Mouse (Mus musculus) spleen, postnatal 14 days (tissue): ENCODE results near the gene Gm3252.
"Not testable (repeated sequence)": the region's sequence is repeated elsewhere in the genome, so short reads cannot be mapped to it uniquely, and the experiment has no call there.

Experiments used
- DNase-seq, 2 experiments: peaks; one replicate each; pipeline ENCODE4 v3.0.0; 2021 to 2022; ENCODE audit warnings: low spot score in 2 of 2

Gm3252 gene

DNA sequence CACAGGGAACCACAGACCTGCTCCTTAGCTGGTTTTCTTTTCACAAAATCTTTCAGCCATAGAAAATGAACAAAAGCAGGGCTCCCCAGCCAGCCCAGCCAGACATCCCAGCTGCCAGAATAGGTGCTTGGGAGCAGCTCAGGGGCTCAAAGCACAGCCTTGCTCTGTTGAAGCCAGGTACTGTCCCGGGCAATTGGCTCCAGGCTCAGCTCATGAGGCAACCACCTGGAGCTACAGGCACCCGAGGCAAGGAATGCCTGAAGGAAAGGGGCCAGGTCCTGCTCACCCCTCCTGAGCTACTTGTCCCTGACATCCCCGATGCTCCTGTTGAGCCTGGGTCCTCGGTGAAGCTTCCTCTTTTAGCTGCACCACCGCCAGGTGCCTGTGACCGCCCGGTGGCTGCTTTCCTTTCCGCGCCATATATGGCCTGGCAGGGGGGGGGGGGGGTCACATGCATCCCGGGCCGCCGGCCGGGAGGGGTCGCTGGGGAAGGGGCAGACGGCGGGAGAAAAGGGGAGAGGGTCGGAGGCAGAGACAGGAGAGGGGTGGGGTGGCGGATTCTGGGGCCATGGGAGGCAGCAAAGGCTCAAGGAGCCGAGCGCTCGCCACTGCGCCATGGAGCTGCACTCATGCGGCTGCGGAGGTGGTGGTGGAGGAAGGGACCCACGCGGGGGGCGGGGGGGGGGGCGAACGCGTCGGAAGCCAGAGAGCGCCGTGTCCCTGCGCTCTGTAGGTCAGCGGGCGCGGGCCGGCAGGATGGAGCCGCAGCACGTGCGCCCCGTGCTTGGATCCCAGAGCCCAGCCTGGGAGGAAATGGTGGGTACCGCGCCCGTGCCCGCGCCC is at the start of gene Gm3252:
Gm3252 (plus strand) TSS at position 738 of the 843 bp plus-strand sequence.
- DNase-seq, result not testable (repeated sequence)

DNA sequence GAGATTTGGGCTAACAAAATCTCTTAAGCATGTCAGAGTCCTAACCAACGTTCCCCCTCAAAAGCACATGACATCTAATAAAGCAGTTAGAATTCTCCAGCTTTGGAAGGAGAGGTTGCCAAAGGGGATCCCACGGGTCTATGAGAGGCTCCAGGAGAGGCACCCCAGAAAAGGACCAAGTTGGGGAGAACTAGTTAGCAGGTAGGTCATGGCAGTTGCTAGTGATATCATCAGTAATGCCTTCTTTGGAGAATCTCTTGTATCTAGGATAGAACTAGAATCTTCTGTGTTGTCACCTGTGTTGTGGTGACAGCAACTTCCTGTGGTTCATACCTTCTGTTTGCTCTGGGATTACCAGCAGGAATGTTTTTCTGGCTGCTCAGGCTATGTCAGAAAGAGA is 17.6 kb upstream of the Gm3252 start, which contains the start of gene Gm7876:
Gm7876 (plus strand) TSS at position 301 of the 400 bp plus-strand sequence.
- not testable (repeated sequence) for DNase-seq

DNA sequence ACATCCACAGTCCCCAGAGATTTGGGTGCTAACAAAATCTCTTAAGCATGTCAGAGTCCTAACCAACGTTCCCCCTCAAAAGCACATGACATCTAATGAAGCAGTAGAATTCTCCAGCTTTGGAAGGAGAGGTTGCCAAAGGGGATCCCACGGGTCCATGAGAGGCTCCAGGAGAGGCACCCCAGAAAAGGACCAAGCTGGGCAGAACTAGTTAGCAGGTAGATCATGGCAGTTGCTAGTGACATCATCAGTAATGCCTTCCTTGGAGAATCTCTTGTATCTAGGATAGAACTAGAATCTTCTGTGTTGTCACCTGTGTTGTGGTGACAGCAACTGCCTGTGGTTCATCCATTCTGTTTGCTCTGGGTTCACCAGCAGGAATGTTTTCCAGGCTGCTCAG is 49.5 kb downstream of the Gm3252 start, which contains the start of gene Gm9602:
Gm9602 (plus strand) TSS at position 301 of the 400 bp plus-strand sequence.
- not testable (repeated sequence) for DNase-seq
